Comparison of ENCODE assay signal across 9 mouse cellular contexts in genomic region chr13:111491046-111491756, GRCm38 (mm10). TPM values are rescaled to one million over a fixed set of nuclear protein-coding genes. Genes with fewer than 3 reads are reported as not detected.
A peak's percentile ranks its signal among the peaks of the same experiment; 100 is the strongest.
DNase-seq lines count a peak whose midpoint lies in the region; ATAC-seq and TF ChIP-seq lines count a peak whose summit lies in the region.
"Had no signal": no experiment of that assay in that cellular context is flagged by ENCODE, and none has a peak within 500 bp of the region (broad histone marks: within the 10 kb centered on the region; RNA-seq: fewer than 3 reads in every experiment).

No protein-coding gene starts in this region.

- peaks cover 7% of the 10 kb centered on the region; the same call in 1 of the 2 replicates for H3K27me3 ChIP-seq in heart, embryonic 11.5 days (ENCODE audit: control insufficient read depth, insufficient read depth, low read length)
- peaks cover 31% of the 10 kb centered on the region for H3K27me3 ChIP-seq in CH12.LX (replicated peaks)
- H3K27me3 ChIP-seq in embryonic facial prominence, embryonic 15.5 days = peaks cover 19% of the 10 kb centered on the region
- peaks cover 44% of the 10 kb centered on the region for H3K27me3 ChIP-seq in liver, embryonic 12.5 days (replicated peaks)

- TF ChIP-seq EP300 in CH12.LX (IDR thresholded peaks at IDR 0.05; ENCODE audit: low read length) = no peak

- TF ChIP-seq RAD21 in CH12.LX (IDR thresholded peaks at IDR 0.05; ENCODE audit: low read depth, low read length) = no peak

- ATAC-seq in heart, embryonic 11.5 days (replicated peaks; ENCODE audit: insufficient number of reproducible peaks, low FRiP score, low TSS enrichment) = no peak
- ATAC-seq in embryonic facial prominence, embryonic 15.5 days (ENCODE audit: insufficient number of reproducible peaks, low FRiP score, low TSS enrichment, low read depth) = no peak
- no peak for ATAC-seq in liver, embryonic 12.5 days

- in situ Hi-C loops in CH12.LX (cut with MboI; ENCODE audit: low pct_ligation_motif_present, low pct_unique_long_range_greater_than_20kb, low sequenced_read_pairs) = no loop called here

- no peak for TF ChIP-seq POLR2A in CH12.LX (IDR thresholded peaks at IDR 0.05; ENCODE audit: low read depth, low read length)

- H3K9ac ChIP-seq in heart, embryonic 11.5 days (ENCODE audit: low read depth, low read length) = no peak overlapping the region
- peak overlapping the region; percentile 64; the same call in 1 of the 2 replicates for H3K9ac ChIP-seq in CH12.LX (ENCODE audit: insufficient read depth, low read depth)
- H3K9ac ChIP-seq in embryonic facial prominence, embryonic 15.5 days = no peak overlapping the region
- H3K9ac ChIP-seq in liver, embryonic 12.5 days = peak overlapping the region; percentile 76; the same call in 1 of the 2 replicates

- dilution Hi-C loops in CH12.LX (cut with MboI; ENCODE audit: extremely low pct_ligation_motif_present, extremely low pct_unique_long_range_greater_than_20kb, low sequenced_read_pairs) = no loop called here

- TF ChIP-seq CTCF in CH12.LX (conservative IDR thresholded peaks at IDR 0.05 in 1 of 2, IDR thresholded peaks at IDR 0.05 in 1 of 2; ENCODE audit: low read depth in 2 of 2, low read length in 2 of 2) = no peak

- H3K27ac ChIP-seq in heart, embryonic 11.5 days (ENCODE audit: low read depth, low read length) = no peak overlapping the region
- no peak overlapping the region for H3K27ac ChIP-seq in CH12.LX (ENCODE audit: insufficient read depth, low read depth)
- H3K27ac ChIP-seq in embryonic facial prominence, embryonic 15.5 days (replicated peaks) = no peak overlapping the region
- H3K27ac ChIP-seq in liver, embryonic 12.5 days = no peak overlapping the region

- no peaks in the 10 kb centered on the region for H3K4me1 ChIP-seq in heart, embryonic 11.5 days (ENCODE audit: control insufficient read depth, insufficient read depth, low read length)
- H3K4me1 ChIP-seq in CH12.LX (ENCODE audit: control insufficient read depth in 1 of 2, insufficient read depth in 2 of 2) = no peaks in the 10 kb centered on the region; a peak in 2 of 4 replicates
- peaks cover 10% of the 10 kb centered on the region; the same call in 1 of the 2 replicates for H3K4me1 ChIP-seq in embryonic facial prominence, embryonic 15.5 days
- peaks cover 21% of the 10 kb centered on the region for H3K4me1 ChIP-seq in liver, embryonic 12.5 days

- H3K4me3 ChIP-seq in heart, embryonic 11.5 days (ENCODE audit: low read depth, low read length) = peak overlapping the region; percentile 60
- H3K4me3 ChIP-seq in CH12.LX (replicated peaks in 1 of 3; ENCODE audit: low read depth in 2 of 3, low read length in 2 of 3, poor library complexity in 1 of 3) = no peak overlapping the region
- H3K4me3 ChIP-seq in embryonic facial prominence, embryonic 15.5 days (replicated peaks) = peak overlapping the region; percentile 90
- H3K4me3 ChIP-seq in liver, embryonic 12.5 days = peak overlapping the region; percentile 100

- 27% methylated on average over 13 of the region's 13 CpGs for WGBS in heart, embryonic 11.5 days (ENCODE audit: insufficient replicate concordance)
- WGBS in embryonic facial prominence, embryonic 15.5 days = 13% methylated on average over 13 of the region's 13 CpGs
- 25% methylated on average over 13 of the region's 13 CpGs for WGBS in liver, embryonic 12.5 days (ENCODE audit: insufficient replicate concordance)

- no peaks in the 10 kb centered on the region for H3K36me3 ChIP-seq in heart, embryonic 11.5 days (ENCODE audit: control insufficient read depth, insufficient read depth, low read length)
- no peaks in the 10 kb centered on the region for H3K36me3 ChIP-seq in CH12.LX (replicated peaks in 1 of 2; ENCODE audit: control insufficient read depth in 1 of 2, insufficient read depth in 1 of 2, low read length in 1 of 2)
- H3K36me3 ChIP-seq in embryonic facial prominence, embryonic 15.5 days = no peaks in the 10 kb centered on the region
- peaks cover 4% of the 10 kb centered on the region; the same call in 1 of the 2 replicates for H3K36me3 ChIP-seq in liver, embryonic 12.5 days

- peak overlapping the region; percentile 80 for H3K4me2 ChIP-seq in heart, embryonic 11.5 days
- H3K4me2 ChIP-seq in CH12.LX (ENCODE audit: insufficient read depth, low read depth, poor library complexity, severe bottlenecking) = peak overlapping the region; percentile 77
- peak overlapping the region; percentile 88 for H3K4me2 ChIP-seq in embryonic facial prominence, embryonic 15.5 days (replicated peaks)
- H3K4me2 ChIP-seq in liver, embryonic 12.5 days = peak overlapping the region; percentile 86

- DNase-seq in heart, adult 8-10 months (ENCODE audit: low spot score) = no peak
- DNase-seq in CH12.LX (ENCODE audit: extremely low read depth) (no peak), adipocyte (ENCODE audit: low spot score) (no peak)
- DNase-seq in left cerebral cortex, postnatal 25 days (ENCODE audit: low spot score in 2 of 2) = no peak
- no peak for DNase-seq in gastrocnemius, adult 18-20 months (ENCODE audit: low spot score)

- peaks cover 19% of the 10 kb centered on the region for H3K79me2 ChIP-seq in CH12.LX (replicated peaks; ENCODE audit: control insufficient read depth, extremely low read depth, insufficient read depth, poor library complexity, severe bottlenecking)

- intact Hi-C loops in left cerebral cortex, postnatal 25 days (cut with DNase I) = no loop called here

- H3K9me3 ChIP-seq in heart, embryonic 11.5 days (replicated peaks; ENCODE audit: control insufficient read depth, low read length) = no peaks in the 10 kb centered on the region
- H3K9me3 ChIP-seq in CH12.LX (replicated peaks; ENCODE audit: low read length) = no peaks in the 10 kb centered on the region
- H3K9me3 ChIP-seq in embryonic facial prominence, embryonic 15.5 days (replicated peaks) = no peaks in the 10 kb centered on the region
- no peaks in the 10 kb centered on the region for H3K9me3 ChIP-seq in liver, embryonic 12.5 days (replicated peaks)

TF ChIP-seq in CH12.LX, 34 proteins besides CTCF, POLR2A, EP300 and RAD21:
- TF ChIP-seq UBTF (IDR thresholded peaks at IDR 0.05; ENCODE audit: low read depth, low read length) (no peak), KAT2A (IDR thresholded peaks at IDR 0.05; ENCODE audit: insufficient replicate concordance, low read length) (no peak), TCF12 (IDR thresholded peaks at IDR 0.05; ENCODE audit: low read depth, low read length) (no peak), POLR2AphosphoS2 (IDR thresholded peaks at IDR 0.05; ENCODE audit: low read depth, low read length) (no peak), BHLHE40 (IDR thresholded peaks at IDR 0.05; ENCODE audit: low read depth, low read length) (no peak), IRF4 (IDR thresholded peaks at IDR 0.05; ENCODE audit: low read depth, low read length) (no peak), NRF1 (IDR thresholded peaks at IDR 0.05; ENCODE audit: low read depth, low read length) (no peak), CHD2 (IDR thresholded peaks at IDR 0.05; ENCODE audit: low read length) (no peak), SMC3 (IDR thresholded peaks at IDR 0.05; ENCODE audit: low read depth, low read length) (no peak), E2F4 (IDR thresholded peaks at IDR 0.05; ENCODE audit: insufficient replicate concordance, low read depth, low read length) (no peak), JUN (IDR thresholded peaks at IDR 0.05; ENCODE audit: insufficient read depth, low read depth, low read length) (no peak), NELFE (IDR thresholded peaks at IDR 0.05; ENCODE audit: low read depth, low read length) (no peak), GABPA (IDR thresholded peaks at IDR 0.05; ENCODE audit: insufficient replicate concordance, low read depth, low read length) (no peak), MAX (IDR thresholded peaks at IDR 0.05; ENCODE audit: low read length) (no peak), ZMIZ1 (IDR thresholded peaks at IDR 0.05; ENCODE audit: low read depth, low read length) (no peak), PAX5 (IDR thresholded peaks at IDR 0.05; ENCODE audit: low read length) (no peak), USF1 (IDR thresholded peaks at IDR 0.05; ENCODE audit: low read depth, low read length) (no peak), JUND (conservative IDR thresholded peaks at IDR 0.05; ENCODE audit: low read depth, low read length) (no peak)

RNA-seq across cellular contexts. Expression of gene Gpbp1, which starts 1.3 kb away (rescaled TPM):
- polyA plus RNA-seq in heart, embryonic 11.5 days (2014; fragmentation: Nextera tagmentation; extraction: Ambion mirVana) = 63.6 and 71.4 TPM in 2 replicates
- 10 to 100 TPM; 49.2 to 57.7 (median 53.1) TPM for total RNA-seq in heart, adult 8-10 months (2022)
- total RNA-seq in CH12.LX (2012; rRNA removed) (43.3 and 50.4 TPM in 2 replicates), CH12.LX (2014; rRNA removed) (96.1 and 107 TPM in 2 replicates)
- polyA plus RNA-seq in CH12.LX (2012; ENCODE audit: insufficient read length, low read depth) = 85.7 and 99.6 TPM in 2 replicates
- 78.5 and 82.1 TPM in 2 replicates for polyA plus RNA-seq in embryonic facial prominence, embryonic 15.5 days (2015; fragmentation: Nextera tagmentation; extraction: Ambion mirVana)
- 50.7 and 51.1 TPM in 2 replicates for polyA plus RNA-seq in liver, embryonic 12.5 days (2016; fragmentation: Nextera tagmentation; extraction: Ambion mirVana)
- total RNA-seq in left cerebral cortex, postnatal 25 days (2021) = 10 to 100 TPM; 83.0 to 88.1 TPM
- total RNA-seq in gastrocnemius, adult 18-20 months (2021) = 10 to 100 TPM; 53.0 to 62.4 TPM

RNA-seq across cellular contexts. Expression of gene Gm49496, which starts 58.5 kb away (rescaled TPM):
- polyA plus RNA-seq in heart, embryonic 11.5 days (2014; fragmentation: Nextera tagmentation; extraction: Ambion mirVana) = not detected in 2 replicates
- not detected for total RNA-seq in heart, adult 8-10 months (2022)
- total RNA-seq in CH12.LX (2012; rRNA removed) (not detected in 2 replicates), CH12.LX (2014; rRNA removed) (not detected in 2 replicates)
- polyA plus RNA-seq in CH12.LX (2012; ENCODE audit: insufficient read length, low read depth) = not detected in 2 replicates
- not detected in 2 replicates for polyA plus RNA-seq in embryonic facial prominence, embryonic 15.5 days (2015; fragmentation: Nextera tagmentation; extraction: Ambion mirVana)
- not detected in 2 replicates for polyA plus RNA-seq in liver, embryonic 12.5 days (2016; fragmentation: Nextera tagmentation; extraction: Ambion mirVana)
- total RNA-seq in left cerebral cortex, postnatal 25 days (2021) = not detected
- not detected for total RNA-seq in gastrocnemius, adult 18-20 months (2021)
- polyA plus RNA-seq: frontal cortex, adult 2 months had no signal

Comparison
In these comparisons a context has a peak if more than half of its experiments do, and no peak if none do; other contexts are left out.
1. H3K4me3 ChIP-seq: peak in heart, embryonic 11.5 days (single experiment), embryonic facial prominence, embryonic 15.5 days (single experiment) and liver, embryonic 12.5 days (single experiment); none in CH12.LX (0 of 3).
2. H3K9ac ChIP-seq: peak in CH12.LX (single experiment) and liver, embryonic 12.5 days (single experiment); none in heart, embryonic 11.5 days (single experiment) and embryonic facial prominence, embryonic 15.5 days (single experiment).
3. Peak in every context shown above with its lines, with median percentiles within 50 percentile points of each other: H3K4me2 ChIP-seq.